Mouse (Mus musculus): Measurements from ENCODE around the gene Slc34a1. TPM values are rescaled to one million over a fixed set of nuclear protein-coding genes. Genes with fewer than 3 reads are reported as not detected.

Slc34a1 gene
- polyA plus RNA-seq, 1 experiment from 2014 or later: not detected

- no peaks in the 10 kb centered on the region for H3K9me3 ChIP-seq (ENCODE audit: control insufficient read depth, low read length)
- no peak overlapping the region for H3K4me3 ChIP-seq (ENCODE audit: low read depth, low read length)
- no peak overlapping the region for H3K4me2 ChIP-seq (ENCODE audit: low read length)
- H3K4me1 ChIP-seq (replicated peaks; ENCODE audit: control insufficient read depth, insufficient read depth, low read length): peaks cover 21% of the 10 kb centered on the region
- no peaks in the 10 kb centered on the region for H3K27me3 ChIP-seq (replicated peaks; ENCODE audit: control insufficient read depth, insufficient read depth, low read length)
- WGBS: 93% methylated on average over 11 of the region's 11 CpGs
- no peak overlapping the region for H3K27ac ChIP-seq (ENCODE audit: low read depth)
- DNase-seq (ENCODE audit: low spot score) (no peak), ATAC-seq (replicated peaks; ENCODE audit: low FRiP score, low TSS enrichment, low read depth) (no peak)
- H3K9ac ChIP-seq (ENCODE audit: low read length): no peak overlapping the region
- peaks cover 70% of the 10 kb centered on the region for H3K36me3 ChIP-seq (ENCODE audit: control insufficient read depth, insufficient read depth, low read length)
These were observed 52.6 kb downstream of the Slc34a1 start for GRCm38 (mm10) chr13:55450511-55450980.

GRCm38 (mm10) chr13:55451296-55451695 lies 53.3 kb downstream of the Slc34a1 start:
- H3K9ac ChIP-seq (ENCODE audit: low read length): no peak overlapping the region
- ATAC-seq (replicated peaks; ENCODE audit: low FRiP score, low TSS enrichment, low read depth) (no peak), DNase-seq (ENCODE audit: low spot score) (no peak)
- no peak overlapping the region for H3K4me3 ChIP-seq (ENCODE audit: low read depth, low read length)
- H3K27ac ChIP-seq (ENCODE audit: low read depth): no peak overlapping the region
- no peak overlapping the region for H3K4me2 ChIP-seq (ENCODE audit: low read length)
- H3K9me3 ChIP-seq (ENCODE audit: control insufficient read depth, low read length): no peaks in the 10 kb centered on the region
- H3K36me3 ChIP-seq (ENCODE audit: control insufficient read depth, insufficient read depth, low read length): peaks cover 77% of the 10 kb centered on the region
- peaks cover 16% of the 10 kb centered on the region for H3K4me1 ChIP-seq (replicated peaks; ENCODE audit: control insufficient read depth, insufficient read depth, low read length)
- WGBS: 92% methylated on average over 10 of the region's 10 CpGs
- no peaks in the 10 kb centered on the region for H3K27me3 ChIP-seq (replicated peaks; ENCODE audit: control insufficient read depth, insufficient read depth, low read length)

- H3K36me3 ChIP-seq (ENCODE audit: control insufficient read depth, insufficient read depth, low read length): peaks cover 82% of the 10 kb centered on the region
These were observed 54.0 kb downstream of the Slc34a1 start for GRCm38 (mm10) chr13:55451785-55452549.

GRCm38 (mm10) chr13:55462965-55463364 lies 65.0 kb downstream of the Slc34a1 start:
- no peak overlapping the region for H3K4me3 ChIP-seq (ENCODE audit: low read depth, low read length)
- H3K9ac ChIP-seq (ENCODE audit: low read length): no peak overlapping the region
- no peaks in the 10 kb centered on the region for H3K27me3 ChIP-seq (replicated peaks; ENCODE audit: control insufficient read depth, insufficient read depth, low read length)
- ATAC-seq (replicated peaks; ENCODE audit: low FRiP score, low TSS enrichment, low read depth): no peak
- H3K9me3 ChIP-seq (ENCODE audit: control insufficient read depth, low read length): no peaks in the 10 kb centered on the region
- 56% methylated on average over 2 of the region's 2 CpGs for WGBS
- peaks cover 39% of the 10 kb centered on the region for H3K36me3 ChIP-seq (ENCODE audit: control insufficient read depth, insufficient read depth, low read length)
- no peak overlapping the region for H3K4me2 ChIP-seq (ENCODE audit: low read length)
- no peak overlapping the region for H3K27ac ChIP-seq (ENCODE audit: low read depth)
- peaks cover 6% of the 10 kb centered on the region; the same call in 1 of the 2 replicates for H3K4me1 ChIP-seq (replicated peaks; ENCODE audit: control insufficient read depth, insufficient read depth, low read length)
- no peak for DNase-seq (ENCODE audit: low spot score)

More at GRCm38 (mm10) chr13:55451785-55452549, 54.0 kb downstream of the Slc34a1 start:
- no peak overlapping the region for H3K4me3 ChIP-seq (ENCODE audit: low read depth, low read length)
- WGBS: 87% methylated on average over 16 of the region's 16 CpGs
- no peak overlapping the region for H3K27ac ChIP-seq (ENCODE audit: low read depth)
- H3K9me3 ChIP-seq (ENCODE audit: control insufficient read depth, low read length): no peaks in the 10 kb centered on the region
- ATAC-seq (replicated peaks; ENCODE audit: low FRiP score, low TSS enrichment, low read depth) (no peak), DNase-seq (ENCODE audit: low spot score) (no peak)
- peaks cover 10% of the 10 kb centered on the region for H3K4me1 ChIP-seq (replicated peaks; ENCODE audit: control insufficient read depth, insufficient read depth, low read length)
- no peak overlapping the region for H3K4me2 ChIP-seq (ENCODE audit: low read length)
- H3K27me3 ChIP-seq (replicated peaks; ENCODE audit: control insufficient read depth, insufficient read depth, low read length): no peaks in the 10 kb centered on the region
- H3K9ac ChIP-seq (ENCODE audit: low read length): no peak overlapping the region

- ATAC-seq (replicated peaks; ENCODE audit: low FRiP score, low TSS enrichment, low read depth): no peak; the same call in 1 of the 2 replicates
- Histone ChIP-seq H3K9ac (ENCODE audit: low read length) (peak overlapping the region; percentile 77), H3K4me1 (replicated peaks; ENCODE audit: control insufficient read depth, insufficient read depth, low read length) (peaks cover 6% of the 10 kb centered on the region; the same call in 1 of the 2 replicates), H3K36me3 (ENCODE audit: control insufficient read depth, insufficient read depth, low read length) (peaks cover 33% of the 10 kb centered on the region), H3K9me3 (ENCODE audit: control insufficient read depth, low read length) (no peaks in the 10 kb centered on the region), H3K27me3 (replicated peaks; ENCODE audit: control insufficient read depth, insufficient read depth, low read length) (no peaks in the 10 kb centered on the region), H3K27ac (ENCODE audit: low read depth) (no peak overlapping the region), H3K4me2 (ENCODE audit: low read length) (peak overlapping the region; percentile 93), H3K4me3 (ENCODE audit: low read depth, low read length) (peak overlapping the region; percentile 67)
- 13% methylated on average over 14 of the region's 14 CpGs for WGBS
- DNase-seq (ENCODE audit: low spot score): no peak
These were observed 65.5 kb downstream of the Slc34a1 start for GRCm38 (mm10) chr13:55463399-55464026.

GRCm38 (mm10) chr13:55464027-55464884 lies 66.3 kb downstream of the Slc34a1 start, which contains the start of gene Prr7:
Gene Prr7 (plus strand): TSS chr13:55464267.
- Histone ChIP-seq H3K27ac (ENCODE audit: low read depth) (peak within 1 kb of the TSS; percentile 79), H3K36me3 (ENCODE audit: control insufficient read depth, insufficient read depth, low read length) (peaks cover 26% of the 10 kb centered on the region), H3K4me2 (ENCODE audit: low read length) (peak within 1 kb of the TSS; percentile 93), H3K4me1 (replicated peaks; ENCODE audit: control insufficient read depth, insufficient read depth, low read length) (peaks cover 6% of the 10 kb centered on the region; the same call in 1 of the 2 replicates), H3K9me3 (ENCODE audit: control insufficient read depth, low read length) (no peaks in the 10 kb centered on the region), H3K4me3 (ENCODE audit: low read depth, low read length) (peak within 1 kb of the TSS; percentile 67), H3K9ac (ENCODE audit: low read length) (peak within 1 kb of the TSS; percentile 77), H3K27me3 (replicated peaks; ENCODE audit: control insufficient read depth, insufficient read depth, low read length) (no peaks in the 10 kb centered on the region)
- under 1% methylated on average over 78 of the region's 84 CpGs for WGBS
- peak; percentile 84 for DNase-seq (ENCODE audit: low spot score)
- ATAC-seq (replicated peaks; ENCODE audit: low FRiP score, low TSS enrichment, low read depth): peak; percentile 70

- H3K4me1 ChIP-seq (replicated peaks; ENCODE audit: control insufficient read depth, insufficient read depth, low read length): peaks cover 6% of the 10 kb centered on the region; the same call in 1 of the 2 replicates
- peak overlapping the region; percentile 93 for H3K4me2 ChIP-seq (ENCODE audit: low read length)
- H3K36me3 ChIP-seq (ENCODE audit: control insufficient read depth, insufficient read depth, low read length): peaks cover 16% of the 10 kb centered on the region
- ATAC-seq (replicated peaks; ENCODE audit: low FRiP score, low TSS enrichment, low read depth) (no peak), DNase-seq (ENCODE audit: low spot score) (peak; percentile 59)
- H3K9me3 ChIP-seq (ENCODE audit: control insufficient read depth, low read length): no peaks in the 10 kb centered on the region
- H3K27ac ChIP-seq (ENCODE audit: low read depth): no peak overlapping the region
- no peaks in the 10 kb centered on the region for H3K27me3 ChIP-seq (replicated peaks; ENCODE audit: control insufficient read depth, insufficient read depth, low read length)
- H3K9ac ChIP-seq (ENCODE audit: low read length): no peak overlapping the region
- 0 out of 2 replicates have a peak overlapping the region, but pooled peaks have one; percentile 67 for H3K4me3 ChIP-seq (ENCODE audit: low read depth, low read length)
- 26% methylated on average over 3 of the region's 3 CpGs for WGBS
These were observed 67.2 kb downstream of the Slc34a1 start for GRCm38 (mm10) chr13:55465184-55465583.

Data from intestine, embryonic 14.5 days (tissue).